Mouse (Mus musculus) R1 (cell line): ENCODE measurements at regions not wholly inside any gene's neighbourhood (a gene's known extent, or its start where the extent isn't known, plus 50 kb on each side); places are given as distances from the start of the nearest gene placed in this dataset.
"Not testable (repeated sequence)": the region's sequence is repeated elsewhere in the genome, so short reads cannot be mapped to it uniquely, and the experiment has no call there.

ENCODE experiments used
- DNase-seq: peaks from one replicate; pipeline ENCODE4 v3.0.0-alpha.2; 2018; ENCODE audit warnings: low read depth, low spot score

- DNase-seq = no peak
Measured at GRCm38 (mm10) chr3:11094804-11095203, 759.3 kb upstream of the Gm38303 start.

- peak; percentile 58 for DNase-seq
Measured at GRCm38 (mm10) chr3:11094138-11094537, 758.7 kb upstream of the Gm38303 start.

GRCm38 (mm10) chr3:11083291-11083690 is 747.8 kb upstream of the Gm38303 start:
- DNase-seq = peak; percentile 91

- no peak for DNase-seq
Measured at GRCm38 (mm10) chr3:11074012-11074411, 738.5 kb upstream of the Gm38303 start.

GRCm38 (mm10) chr3:11034995-11035769 is 699.7 kb upstream of the Gm38303 start:
- DNase-seq = no peak

GRCm38 (mm10) chr3:11029991-11030390 is 694.5 kb upstream of the Gm38303 start:
- no peak for DNase-seq

- no peak for DNase-seq
Measured at GRCm38 (mm10) chr3:11024422-11024821, 688.9 kb upstream of the Gm38303 start.

- no peak for DNase-seq
Measured at GRCm38 (mm10) chr3:11020048-11020447, 684.6 kb upstream of the Gm38303 start.

GRCm38 (mm10) chr3:11014911-11015310 is 679.4 kb upstream of the Gm38303 start:
- DNase-seq = not testable (repeated sequence)

GRCm38 (mm10) chr3:11007363-11007762 is 671.9 kb upstream of the Gm38303 start:
- DNase-seq = no peak

- peak; percentile 9 for DNase-seq
Measured at GRCm38 (mm10) chr3:11006531-11007269, 671.2 kb upstream of the Gm38303 start.

- no peak for DNase-seq
Measured at GRCm38 (mm10) chr3:10978968-10979367, 643.5 kb upstream of the Gm38303 start.

- DNase-seq = no peak
Measured at GRCm38 (mm10) chr3:10974429-10974828, 638.9 kb upstream of the Gm38303 start.

GRCm38 (mm10) chr3:10952583-10952982 is 617.1 kb upstream of the Gm38303 start:
- no peak for DNase-seq

GRCm38 (mm10) chr3:10917056-10917455 is 581.6 kb upstream of the Gm38303 start:
- DNase-seq = peak; percentile 96

- no peak for DNase-seq
Measured at GRCm38 (mm10) chr3:10891981-10892380, 556.5 kb upstream of the Gm38303 start.
